Mouse (Mus musculus): ENCODE results near the gene Neo1.

GRCm38 (mm10) chr9:59056281-59056680 is 20.0 kb upstream of the Neo1 start:
- TF ChIP-seq EP300 (optimal IDR thresholded peaks at IDR 0.05) (no peak), CTCF (IDR thresholded peaks at IDR 0.05; ENCODE audit: low read depth) (no peak)

All from stomach, postnatal 0 days (tissue).